Mouse (Mus musculus): ENCODE measurements around the gene Ttc22. TPM values are rescaled to one million over a fixed set of nuclear protein-coding genes. Genes with fewer than 3 reads are reported as not detected.

Ttc22 gene
- under 1 TPM; 0.33 to 0.72 TPM for total RNA-seq (2021)
- long read RNA-seq, partial matches to known transcripts, result 1 of 1 reads
- long read RNA-seq, other reads (novel, unspliced or antisense), result 0 of 1 reads

DNA sequence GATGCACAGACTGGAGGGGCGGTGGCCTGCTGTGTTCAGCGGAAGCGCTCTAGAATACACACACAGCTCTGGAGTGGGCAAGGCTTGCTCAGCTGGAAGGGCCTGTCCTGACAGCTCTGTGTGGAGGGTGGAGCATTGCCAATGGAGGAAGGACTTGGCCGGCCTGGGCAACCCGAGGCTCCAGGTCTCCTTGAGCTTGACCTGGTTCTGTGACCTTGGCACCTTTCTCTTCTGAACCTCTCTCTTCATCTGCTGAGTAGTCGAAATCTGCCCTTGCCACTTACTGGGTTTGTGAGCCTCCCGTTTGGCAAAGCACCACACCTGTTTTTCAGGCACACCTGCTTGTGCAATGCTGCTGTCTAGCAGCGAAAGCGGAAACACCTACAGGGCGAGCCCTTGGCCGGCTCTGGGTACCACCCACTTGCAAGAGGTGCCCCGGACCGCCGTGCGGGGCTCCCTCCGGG, at the start of gene Ttc22:
Gene Ttc22 (plus strand): TSS at position 403 of the 464 bp plus-strand sequence.
- DNase-seq (ENCODE audit: low spot score in 2 of 2), result no peak

DNA sequence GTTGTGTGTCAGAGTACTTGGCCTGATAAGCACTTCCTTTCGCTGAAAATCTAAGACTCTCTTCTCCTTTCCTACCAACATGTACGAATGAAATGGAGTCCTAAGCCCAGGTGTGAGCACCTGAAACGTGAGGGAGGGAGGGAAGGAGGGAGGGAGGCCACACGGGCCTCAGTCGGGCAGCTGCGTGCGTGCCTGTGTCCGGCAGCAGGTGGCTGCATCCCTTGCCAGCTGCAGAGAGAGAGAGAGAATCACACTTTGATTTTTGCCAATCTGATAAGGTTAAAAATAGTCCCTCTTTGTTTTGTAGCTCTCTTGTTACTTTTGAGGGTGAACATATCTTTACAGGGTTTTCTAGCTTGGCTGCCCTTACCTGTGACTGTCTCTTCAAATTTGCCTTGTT, 47.2 kb upstream of the Ttc22 start:
- no peak for DNase-seq (ENCODE audit: low spot score in 2 of 2)

DNA sequence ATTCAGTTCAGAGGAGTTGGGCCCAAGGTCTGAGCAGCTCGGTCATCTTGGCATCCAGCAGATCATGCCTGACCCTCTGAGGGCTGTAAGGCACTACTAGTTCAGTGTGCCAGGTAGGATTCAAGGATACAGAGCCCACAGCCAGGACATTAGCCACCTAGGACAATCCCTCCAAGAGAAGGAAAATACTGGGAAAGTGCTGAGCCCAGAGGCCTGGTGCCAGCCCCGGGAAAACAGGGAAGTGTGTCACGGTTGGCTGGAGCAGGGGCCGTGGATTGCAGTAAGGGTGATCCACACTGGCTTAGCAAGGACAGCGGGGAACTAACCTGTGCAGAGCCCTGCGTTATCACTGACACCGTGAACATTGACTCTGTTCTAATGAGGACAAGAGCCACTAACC, 44.7 kb upstream of the Ttc22 start:
- DNase-seq (ENCODE audit: low spot score in 2 of 2), result no peak

- DNase-seq (ENCODE audit: low spot score in 2 of 2), result no peak
These were observed 40.9 kb upstream of the Ttc22 start for GRCm38 (mm10) chr4:106581176-106581864.

DNA sequence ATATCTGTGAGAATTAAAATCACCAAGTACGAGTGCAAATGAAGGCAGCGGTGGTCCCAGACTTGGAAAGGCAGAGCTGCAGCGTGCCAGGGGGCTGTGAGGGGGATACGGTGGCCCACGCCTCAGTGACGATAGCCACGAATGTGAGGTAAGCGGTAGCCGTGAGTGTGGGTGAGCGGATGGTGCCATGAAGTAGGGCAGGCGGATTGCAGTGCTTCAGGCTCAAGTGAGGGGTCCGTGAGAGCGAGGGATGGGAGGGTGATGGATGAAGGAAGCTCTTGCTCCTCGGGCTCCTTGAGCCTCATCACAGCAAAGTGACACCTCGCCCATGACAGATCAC, 40.4 kb upstream of the Ttc22 start:
- DNase-seq (ENCODE audit: low spot score in 2 of 2), result no peak

DNA sequence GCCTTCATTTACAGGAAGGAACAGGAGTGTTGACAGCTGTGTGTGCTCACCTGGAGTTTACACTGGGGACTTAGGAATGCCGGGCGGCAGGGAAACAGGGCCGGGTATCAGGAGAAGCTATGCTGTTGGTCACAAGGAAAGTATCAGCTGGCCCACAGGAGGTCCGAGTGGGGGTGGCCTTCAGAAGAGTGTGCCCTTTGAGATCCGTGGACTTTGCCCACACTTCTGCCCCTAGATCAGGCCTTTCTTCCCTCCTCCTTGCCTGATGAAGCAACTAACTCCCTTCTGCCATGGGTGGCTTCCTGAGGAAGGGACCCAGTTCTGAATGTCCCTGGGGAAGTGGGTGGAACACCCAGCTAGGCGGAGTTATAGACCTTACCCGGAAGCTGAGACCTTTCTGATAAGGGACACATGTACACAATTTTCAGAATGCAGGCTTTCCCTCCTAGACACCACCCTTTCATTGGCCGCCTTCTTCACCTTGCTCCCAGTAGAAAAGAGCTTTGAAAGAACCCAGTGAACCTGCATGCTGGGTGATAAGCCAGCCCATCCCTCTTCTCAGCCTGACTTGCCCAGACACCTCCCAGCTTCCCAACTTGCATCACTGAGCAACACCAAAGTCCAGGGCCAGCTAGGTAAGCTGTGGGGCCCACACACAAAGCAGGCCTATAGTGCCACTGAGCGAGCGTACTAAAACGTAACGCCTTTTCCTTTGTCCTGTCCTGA, 39.6 kb upstream of the Ttc22 start:
- DNase-seq (ENCODE audit: low spot score in 2 of 2), result no peak

- no peak for DNase-seq (ENCODE audit: low spot score in 2 of 2)
These were observed 37.6 kb upstream of the Ttc22 start for GRCm38 (mm10) chr4:106584665-106585064.

DNA sequence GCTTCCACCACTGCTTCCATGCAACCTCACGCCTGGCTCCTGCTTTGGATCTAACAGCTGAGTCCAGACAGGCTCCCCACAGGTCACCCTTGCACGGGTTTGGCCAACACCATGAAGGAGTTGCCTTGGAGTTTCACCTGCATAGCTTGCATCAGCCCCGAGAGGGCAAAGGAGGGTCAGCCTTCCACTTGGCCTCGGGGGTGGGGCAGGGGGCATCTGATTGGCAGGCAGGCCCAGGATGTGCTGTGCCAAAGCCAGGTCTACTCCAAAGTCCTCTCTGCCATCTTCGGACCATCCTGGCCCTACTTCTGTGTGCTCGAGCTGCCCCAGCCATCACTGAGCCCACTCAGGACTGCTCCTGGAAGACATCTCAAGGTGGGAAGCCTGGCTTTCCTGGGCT, 35.2 kb upstream of the Ttc22 start:
- no peak for DNase-seq (ENCODE audit: low spot score in 2 of 2)

DNA sequence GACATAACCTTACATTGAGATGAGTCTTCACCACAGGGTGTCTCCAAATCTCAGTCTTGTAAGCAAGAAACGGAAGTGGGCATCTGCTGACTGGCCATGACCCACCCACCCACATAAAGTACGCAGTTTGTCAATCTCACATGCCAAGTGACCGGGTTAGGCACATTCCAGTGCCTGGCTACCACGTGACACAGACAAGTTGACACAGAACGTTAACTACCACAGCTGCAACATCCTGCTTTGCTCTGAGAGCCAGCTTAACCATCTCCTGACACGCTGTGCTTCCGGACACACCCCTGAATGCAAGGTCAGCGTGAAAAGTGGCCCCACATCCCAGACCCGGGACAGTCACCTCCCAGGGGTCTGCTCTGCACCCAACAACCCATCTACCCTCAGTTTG, 32.1 kb upstream of the Ttc22 start:
- no peak for DNase-seq (ENCODE audit: low spot score in 2 of 2)

DNA sequence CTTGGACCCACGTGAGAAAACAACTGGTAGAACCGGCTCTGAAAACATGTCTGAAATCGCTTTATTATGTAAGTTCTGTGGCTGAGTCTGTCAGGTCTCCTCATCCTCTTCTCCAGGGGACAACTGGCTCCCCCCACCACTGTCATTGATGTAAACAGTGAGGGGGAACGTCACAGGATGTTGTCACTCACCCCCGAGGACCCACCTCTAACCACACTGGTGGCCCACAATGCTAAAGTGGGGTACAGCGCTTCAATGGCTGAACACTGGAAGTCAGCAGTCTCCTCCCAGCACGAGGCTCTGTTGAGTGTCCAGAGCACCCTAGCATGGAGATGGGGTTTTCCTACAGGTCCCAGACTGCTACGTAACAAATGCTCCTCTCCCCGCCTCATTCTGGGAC, 31.4 kb upstream of the Ttc22 start:
- DNase-seq (ENCODE audit: low spot score in 2 of 2), result no peak

DNA sequence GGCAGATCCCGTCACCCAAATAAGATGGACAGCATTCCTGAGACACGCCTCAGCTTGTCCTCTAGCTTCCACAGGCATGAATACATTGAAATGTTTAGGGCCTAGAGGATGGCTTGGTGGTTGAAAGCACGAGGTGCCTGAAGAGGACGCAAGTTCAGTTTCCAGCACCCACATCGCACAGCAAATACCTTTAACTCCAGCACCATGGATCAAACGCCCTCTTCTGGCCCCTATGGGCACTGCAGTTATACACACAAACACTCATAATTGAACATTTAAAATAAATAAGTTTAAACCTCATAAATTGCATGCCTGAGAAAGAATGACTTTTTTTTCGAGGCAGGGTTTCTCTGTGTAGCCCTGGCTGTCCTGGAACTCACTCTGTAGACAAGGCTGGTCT, 28.6 kb upstream of the Ttc22 start:
- DNase-seq (ENCODE audit: low spot score in 2 of 2), result no peak

DNA sequence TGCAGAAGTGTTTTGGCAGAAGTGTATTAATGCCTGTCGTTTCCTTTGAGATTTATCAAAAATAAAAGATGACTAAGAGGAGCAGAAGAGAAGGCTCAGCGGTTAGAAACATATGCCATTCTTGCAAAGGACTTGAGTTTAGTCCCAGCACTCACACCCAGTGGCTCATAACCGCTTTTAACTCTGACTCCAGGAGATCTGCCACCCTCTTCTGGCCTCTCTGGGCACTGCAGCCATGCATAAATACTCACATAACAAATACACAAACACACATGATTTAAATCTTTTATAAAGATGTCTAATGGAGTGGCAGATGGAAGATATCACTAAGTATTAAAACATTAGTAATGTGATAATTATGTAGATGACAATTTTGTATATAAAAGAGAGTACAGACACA, 26.0 kb upstream of the Ttc22 start:
- no peak for DNase-seq (ENCODE audit: low spot score in 2 of 2)

DNA sequence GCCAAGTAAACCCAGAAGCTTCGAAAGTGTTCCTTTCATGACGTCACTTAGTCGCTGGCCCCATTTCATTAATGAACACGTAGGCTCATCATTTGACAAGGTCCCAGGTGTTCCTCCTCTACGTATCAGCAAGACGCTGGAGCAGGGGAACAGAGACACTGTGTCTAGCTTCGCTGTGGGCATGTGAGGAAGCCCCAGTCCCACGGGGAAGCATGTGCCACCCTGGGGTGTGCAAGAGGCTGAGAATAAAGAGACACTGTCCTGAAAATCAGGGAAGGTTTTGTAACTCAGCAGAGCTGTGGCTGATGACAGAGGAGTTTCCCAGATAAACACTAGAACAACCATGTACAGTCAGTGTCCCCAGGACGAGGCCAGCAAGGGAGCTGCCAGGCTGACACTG, 25.2 kb upstream of the Ttc22 start:
- DNase-seq (ENCODE audit: low spot score in 2 of 2), result no peak

- DNase-seq (ENCODE audit: low spot score in 2 of 2), result no peak
These were observed 24.5 kb upstream of the Ttc22 start for GRCm38 (mm10) chr4:106597741-106598140.

DNA sequence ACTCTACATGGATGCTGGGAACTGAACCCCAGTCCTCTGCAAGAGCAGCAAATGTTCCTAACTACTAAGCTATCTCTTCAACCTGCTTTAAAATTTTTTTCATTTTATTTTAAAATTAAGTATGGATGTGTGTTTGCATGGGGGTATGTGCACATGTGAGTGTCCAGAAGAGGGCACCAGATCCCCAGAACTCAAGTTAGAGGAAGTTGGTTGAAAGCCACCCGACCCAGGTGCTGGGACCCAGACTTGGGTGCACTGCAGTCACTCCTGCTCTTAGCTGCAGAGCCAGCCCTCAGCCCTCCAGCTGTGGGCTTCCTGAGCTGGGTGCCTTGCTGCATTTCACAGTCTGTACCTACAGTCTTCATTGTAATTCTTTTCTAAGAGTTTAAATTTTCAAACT, 22.8 kb upstream of the Ttc22 start:
- DNase-seq (ENCODE audit: low spot score in 2 of 2), result no peak

DNA sequence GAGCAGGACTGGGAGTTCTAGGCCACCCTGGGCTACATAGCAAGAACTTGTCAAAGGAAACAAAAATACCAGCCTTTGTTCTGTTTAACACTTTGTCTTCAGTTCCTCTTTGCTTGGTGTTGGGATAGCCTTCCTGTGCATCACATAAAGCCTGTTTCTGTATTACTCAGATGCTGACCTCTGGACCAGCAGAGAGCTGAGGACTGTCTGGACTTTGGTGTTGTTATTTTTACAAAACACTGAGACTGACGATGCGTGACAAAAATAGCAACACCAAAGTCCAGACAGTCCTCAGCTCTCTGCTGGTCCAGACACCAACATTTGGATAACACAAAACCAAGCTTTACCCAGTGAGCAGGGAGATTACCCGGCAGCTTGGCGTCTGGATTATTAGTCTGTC, 21.5 kb upstream of the Ttc22 start:
- DNase-seq (ENCODE audit: low spot score in 2 of 2), result no peak

DNA sequence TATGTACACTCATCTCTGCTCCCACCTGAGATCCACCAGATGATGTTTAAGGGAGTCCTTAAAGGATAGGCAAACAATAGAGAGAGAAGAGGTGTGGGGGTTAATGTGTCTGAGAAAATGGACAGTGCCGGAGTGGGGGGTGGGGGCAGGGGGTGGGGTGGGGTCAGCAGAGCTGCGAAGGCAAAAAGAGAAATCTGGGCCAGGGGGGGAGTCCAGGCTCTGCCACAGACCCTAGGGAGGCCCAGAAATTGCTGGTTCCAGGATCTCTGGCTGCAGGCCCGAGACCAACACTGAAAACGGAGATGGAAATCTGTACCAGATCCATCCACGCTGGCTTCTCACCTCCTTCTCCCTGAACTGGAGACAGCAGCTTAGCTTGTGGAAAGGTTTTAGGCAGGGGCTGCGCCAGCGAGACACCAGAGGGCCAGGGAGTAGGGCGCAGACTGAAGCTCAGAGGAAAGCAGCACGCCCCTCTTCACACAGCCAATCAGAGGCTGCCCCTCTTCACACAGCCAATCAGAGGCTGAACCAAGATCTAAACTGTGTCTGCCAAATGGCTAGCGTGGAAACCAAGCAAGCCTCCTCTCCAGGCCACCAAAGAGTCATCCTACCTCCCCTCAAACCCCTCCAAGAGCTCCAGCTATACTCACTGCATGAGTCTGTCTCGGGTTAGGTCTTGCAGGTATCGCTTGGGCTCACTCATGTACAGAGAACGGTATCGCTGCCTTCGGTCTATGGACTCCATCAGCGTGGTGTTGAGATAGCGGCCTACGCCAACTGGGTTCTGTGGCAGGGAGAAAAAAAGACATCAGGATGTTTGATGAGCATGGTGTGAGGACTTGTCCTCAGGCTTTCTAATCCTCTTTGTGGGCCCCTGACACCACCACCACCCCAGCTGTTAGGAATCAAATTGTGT, 15.3 kb upstream of the Ttc22 start:
- DNase-seq (ENCODE audit: low spot score in 2 of 2), result no peak

DNA sequence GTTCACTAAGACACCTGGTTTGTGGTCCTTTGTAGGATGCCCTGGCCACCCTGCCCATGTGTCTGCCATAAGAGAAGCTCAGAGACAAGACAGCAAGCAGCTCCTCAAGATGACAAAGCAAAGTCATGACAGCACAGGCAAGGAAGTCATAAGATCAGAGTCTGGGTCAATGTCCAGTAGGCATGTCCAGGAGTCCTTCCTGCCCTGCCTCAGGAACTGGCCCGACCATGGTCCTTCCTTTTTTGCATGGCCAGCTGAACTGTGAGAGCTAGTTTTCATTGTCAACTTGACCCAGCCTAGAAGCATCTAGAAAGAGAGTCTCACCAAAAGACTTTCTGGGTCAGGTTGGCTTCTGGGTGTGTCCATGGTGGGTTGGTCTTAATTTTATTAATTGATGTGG, 14.3 kb upstream of the Ttc22 start:
- no peak for DNase-seq (ENCODE audit: low spot score in 2 of 2)

DNA sequence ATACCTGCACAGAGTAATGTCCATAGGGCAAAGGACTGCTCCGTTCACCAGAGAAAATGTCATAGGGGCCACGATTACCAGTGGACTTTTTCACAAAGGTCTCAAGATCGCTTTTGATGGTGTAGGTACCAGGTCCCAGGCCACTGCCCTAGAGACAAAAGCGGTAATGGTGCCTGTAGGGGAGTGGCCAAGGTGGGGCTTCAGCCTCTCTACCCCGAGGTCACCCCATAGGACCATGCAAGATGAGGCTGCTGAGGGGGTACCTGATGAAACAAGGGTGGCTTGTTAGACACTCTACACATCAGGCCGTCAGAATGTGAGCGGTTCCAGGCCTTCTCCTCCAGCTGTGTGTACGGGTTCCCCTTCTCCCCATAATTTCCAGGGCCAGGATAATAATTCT, 9.1 kb upstream of the Ttc22 start:
- no peak for DNase-seq (ENCODE audit: low spot score in 2 of 2)

GRCm38 (mm10) chr4:106613560-106613959, 8.7 kb upstream of the Ttc22 start:
- no peak for DNase-seq (ENCODE audit: low spot score in 2 of 2)

DNA sequence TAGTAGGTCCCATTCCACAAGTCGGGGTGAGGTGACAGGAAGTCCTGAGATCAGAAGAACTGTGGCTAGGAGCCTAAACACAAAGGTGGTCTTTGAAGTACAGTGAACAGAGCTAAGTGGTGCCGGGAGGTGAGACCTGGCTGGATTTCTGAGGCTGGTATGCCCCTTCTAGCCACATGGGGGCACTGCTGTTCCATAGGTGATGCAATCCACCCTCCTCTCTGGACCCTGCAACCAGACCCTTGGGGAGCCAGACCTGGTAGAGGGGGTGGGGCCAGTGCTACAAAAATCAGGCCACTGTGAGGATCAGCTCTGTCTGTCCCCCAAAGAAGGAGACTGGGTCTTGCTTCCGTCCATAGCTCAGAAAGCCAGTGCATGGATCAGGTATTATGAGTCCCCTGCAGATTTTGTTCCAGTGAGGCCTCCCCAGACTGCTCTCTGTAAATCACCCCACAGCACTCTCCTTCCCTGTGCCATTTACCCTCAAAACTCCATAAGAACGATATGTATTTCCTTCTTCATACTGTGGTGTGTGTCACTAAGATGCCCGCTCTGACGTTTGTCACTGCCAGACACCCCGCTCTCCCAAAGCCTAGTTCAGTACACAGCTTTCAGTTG, 7.9 kb upstream of the Ttc22 start:
- peak; percentile 62 to 83 for DNase-seq (ENCODE audit: low spot score in 2 of 2)
